Mouse (Mus musculus) granulocyte monocyte progenitor cell, adult 5-6 weeks (primary cell): ENCODE measurements at regions not wholly inside any gene's neighbourhood (a gene's known extent, or its start where the extent isn't known, plus 50 kb on each side); places are given as distances from the start of the nearest gene placed in this dataset.

Source experiments
- ATAC-seq: replicated peaks from 2 replicates; pipeline ENCODE4 v1.8.0; 2016; ENCODE audit warnings: mild to moderate bottlenecking, moderate TSS enrichment, inconsistent platforms; ENCODE audit not compliant: poor library complexity, severe bottlenecking

DNA sequence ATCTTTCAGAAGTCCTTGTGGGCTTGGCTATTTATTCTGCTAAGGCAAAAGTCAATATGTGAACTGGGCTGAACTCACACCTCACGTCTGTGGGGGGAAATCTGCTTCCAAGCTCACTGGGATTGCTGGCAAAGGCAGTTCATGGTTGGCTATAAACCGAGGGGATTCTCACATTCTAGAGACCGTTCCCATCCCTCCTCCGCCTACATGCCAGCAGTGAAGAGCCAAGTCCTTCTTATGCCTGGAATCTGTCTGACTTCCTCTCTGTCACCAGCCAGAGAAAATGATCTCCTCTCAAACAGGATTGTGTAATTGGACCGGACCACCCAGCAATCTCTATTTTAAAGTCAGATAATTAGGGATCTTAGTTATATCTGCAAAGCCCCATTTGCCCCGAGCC, 212.4 kb upstream of the Daam1 start:
- ATAC-seq, result no peak

- ATAC-seq, result no peak
Measured at GRCm38 (mm10) chr12:71618956-71619355, 211.9 kb upstream of the Daam1 start.

DNA sequence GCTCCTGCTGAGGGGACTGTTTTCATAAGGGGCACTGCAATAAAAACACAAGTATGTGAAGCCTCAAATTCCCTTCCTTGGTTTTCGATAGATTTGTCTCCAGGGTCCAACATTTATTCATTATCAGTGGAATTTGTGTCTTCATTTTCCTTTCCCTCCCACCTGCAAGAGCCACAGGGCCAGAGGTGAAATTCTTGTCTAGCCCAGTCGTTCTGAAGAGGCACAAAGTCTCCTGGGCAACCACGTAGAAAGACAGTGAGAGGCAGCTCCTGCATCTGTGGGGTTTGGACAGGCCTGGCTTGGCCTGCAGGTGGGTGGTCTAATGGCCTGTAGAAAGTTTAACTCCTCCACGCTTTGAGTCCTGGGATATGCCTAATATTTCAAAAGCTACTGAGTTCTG, 211.3 kb upstream of the Daam1 start:
- ATAC-seq, result no peak

- ATAC-seq, result no peak
Measured at GRCm38 (mm10) chr12:71621542-71621941, 209.3 kb upstream of the Daam1 start.

DNA sequence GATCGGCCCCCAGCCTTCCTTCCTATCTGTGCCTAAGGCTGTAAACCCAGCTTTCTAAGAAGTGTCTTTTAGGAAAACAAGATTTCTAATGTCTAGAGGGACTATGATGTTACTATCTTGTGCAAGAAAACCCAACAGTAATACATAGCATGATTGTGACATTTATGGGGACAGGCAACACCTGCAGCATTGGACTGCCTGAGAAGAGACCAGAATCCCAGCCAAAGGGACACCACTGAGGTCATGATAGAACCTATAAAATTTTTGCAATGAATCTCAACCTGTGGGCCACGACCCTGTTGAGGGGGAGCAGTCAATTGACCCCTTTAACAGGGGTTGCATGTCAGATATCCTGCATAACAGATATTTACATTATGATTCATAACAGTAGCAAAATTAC, 208.1 kb upstream of the Daam1 start:
- ATAC-seq, result no peak

DNA sequence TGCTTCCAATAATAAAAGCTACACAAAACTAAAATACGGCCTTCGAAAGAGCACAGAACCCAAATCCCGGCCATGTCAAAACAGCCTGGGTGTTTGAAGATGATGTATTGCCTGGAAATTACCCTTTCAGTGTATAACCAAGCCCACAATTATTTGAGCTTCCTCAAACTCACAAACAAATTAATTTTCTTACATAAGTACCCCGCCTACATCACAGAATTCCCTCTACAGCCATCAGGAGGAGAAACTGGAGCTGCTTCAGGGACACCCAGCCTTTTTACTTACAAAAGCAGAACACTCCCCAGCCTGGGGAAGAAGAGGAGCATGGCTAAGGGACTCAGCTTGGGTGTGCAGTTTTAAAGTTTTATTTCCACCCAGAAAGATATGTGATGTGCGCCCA, 207.6 kb upstream of the Daam1 start:
- ATAC-seq, result no peak

DNA sequence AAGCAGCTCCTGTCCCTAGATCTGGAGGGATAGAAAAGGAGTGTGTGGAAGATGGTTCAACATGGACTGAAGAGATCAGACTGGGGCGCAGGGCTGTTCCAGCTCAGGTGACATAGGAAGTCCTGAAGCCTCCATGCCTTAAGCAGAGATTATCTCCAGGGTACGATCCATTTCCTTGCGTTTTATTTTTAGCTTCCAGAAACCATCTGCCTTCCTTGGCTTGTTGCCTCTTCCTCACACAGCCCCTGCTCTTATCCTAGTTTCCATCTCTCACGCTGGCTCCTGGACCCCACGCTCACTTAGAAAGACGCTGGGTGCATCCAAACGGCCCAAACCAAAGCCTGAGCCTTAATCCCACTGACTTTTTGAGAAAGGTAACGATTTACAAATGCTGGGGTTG, 206.8 kb upstream of the Daam1 start:
- ATAC-seq, result no peak

DNA sequence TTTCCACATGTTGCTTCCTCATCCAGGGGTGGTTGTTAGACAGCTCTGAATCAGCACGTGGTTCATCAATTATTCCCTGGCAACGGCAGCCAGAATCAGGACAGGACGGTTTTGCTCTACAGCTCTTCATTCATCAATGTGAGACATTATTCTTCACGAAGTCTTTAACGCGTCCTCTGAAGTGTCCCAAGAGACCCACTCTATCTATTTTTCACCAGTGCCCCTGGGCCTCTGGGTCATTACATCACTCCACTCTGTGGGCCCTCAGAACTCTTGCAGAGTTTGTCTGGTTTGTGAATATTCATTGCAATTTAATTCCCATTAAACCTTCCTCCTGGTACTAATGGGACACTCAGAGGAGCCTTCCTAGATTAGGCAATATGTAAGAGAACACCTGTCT, 206.2 kb upstream of the Daam1 start:
- no peak for ATAC-seq

- no peak for ATAC-seq
Measured at GRCm38 (mm10) chr12:71625115-71625514, 205.8 kb upstream of the Daam1 start.

DNA sequence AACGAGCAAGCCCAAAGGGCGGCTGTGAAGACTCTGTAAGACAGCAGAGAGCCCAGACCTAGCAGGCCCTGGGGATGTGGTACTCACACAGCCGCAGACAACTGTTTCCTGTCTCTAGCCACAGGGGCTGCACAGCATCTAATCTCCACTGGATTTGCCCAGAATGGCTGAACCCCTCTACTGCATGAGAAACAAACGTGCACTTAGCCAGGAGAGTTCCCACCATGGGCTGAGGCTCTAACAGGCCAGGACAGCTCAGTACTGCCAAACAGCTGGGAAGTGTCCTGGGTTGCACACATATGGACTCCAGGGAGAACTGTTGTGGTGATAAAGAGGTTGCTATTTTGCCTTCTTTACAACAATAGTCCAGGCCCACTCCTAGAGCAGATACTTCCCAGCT, 204.1 kb upstream of the Daam1 start:
- no peak; the same call in 1 of the 2 replicates for ATAC-seq

GRCm38 (mm10) chr12:71627421-71628339, 203.2 kb upstream of the Daam1 start:
- no peak for ATAC-seq

GRCm38 (mm10) chr12:71628340-71628738, 202.5 kb upstream of the Daam1 start:
- ATAC-seq, result no peak

GRCm38 (mm10) chr12:71628796-71629195, 202.1 kb upstream of the Daam1 start:
- no peak for ATAC-seq

DNA sequence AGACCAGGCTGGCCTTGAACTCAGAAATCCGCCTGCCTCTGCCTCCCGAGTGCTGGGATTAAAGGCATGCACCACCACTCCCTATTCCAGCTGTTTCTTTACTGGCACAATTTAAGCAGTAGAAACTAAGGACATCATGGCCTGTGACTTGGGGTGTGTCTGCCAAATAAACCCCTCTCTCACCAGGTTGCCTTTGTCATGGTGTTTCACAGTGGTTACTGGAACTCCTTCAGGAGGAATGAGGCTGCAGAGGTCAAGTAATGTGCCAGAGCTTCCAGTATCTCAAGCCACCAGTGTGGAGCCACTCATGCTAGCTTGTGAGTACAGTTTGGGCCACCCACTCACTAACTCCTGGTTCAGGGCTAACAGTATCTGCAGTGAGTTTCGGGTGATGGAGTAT, 200.5 kb upstream of the Daam1 start:
- ATAC-seq, result no peak

GRCm38 (mm10) chr12:71636300-71636699, 194.6 kb upstream of the Daam1 start:
- no peak for ATAC-seq

GRCm38 (mm10) chr12:71637248-71637647, 193.6 kb upstream of the Daam1 start:
- no peak for ATAC-seq

DNA sequence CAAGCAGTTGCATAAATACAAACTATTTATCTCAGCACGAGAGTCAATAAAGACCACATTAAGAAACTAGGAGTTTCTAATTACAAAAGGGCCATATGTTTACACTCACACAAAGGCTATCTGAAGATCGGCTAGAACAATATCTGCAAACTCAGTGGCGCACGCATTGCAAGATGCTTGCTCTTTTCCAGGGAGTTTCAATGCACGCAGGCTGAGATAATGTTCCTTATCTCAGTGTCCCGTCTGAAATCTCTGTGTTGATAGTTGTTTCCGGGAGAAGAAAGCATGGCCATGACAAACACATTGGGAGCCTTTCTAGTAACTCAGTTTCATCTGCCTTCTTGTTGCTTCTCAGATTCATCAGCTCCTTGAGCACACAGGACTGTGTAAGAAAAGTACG, 192.6 kb upstream of the Daam1 start:
- ATAC-seq, result no peak

DNA sequence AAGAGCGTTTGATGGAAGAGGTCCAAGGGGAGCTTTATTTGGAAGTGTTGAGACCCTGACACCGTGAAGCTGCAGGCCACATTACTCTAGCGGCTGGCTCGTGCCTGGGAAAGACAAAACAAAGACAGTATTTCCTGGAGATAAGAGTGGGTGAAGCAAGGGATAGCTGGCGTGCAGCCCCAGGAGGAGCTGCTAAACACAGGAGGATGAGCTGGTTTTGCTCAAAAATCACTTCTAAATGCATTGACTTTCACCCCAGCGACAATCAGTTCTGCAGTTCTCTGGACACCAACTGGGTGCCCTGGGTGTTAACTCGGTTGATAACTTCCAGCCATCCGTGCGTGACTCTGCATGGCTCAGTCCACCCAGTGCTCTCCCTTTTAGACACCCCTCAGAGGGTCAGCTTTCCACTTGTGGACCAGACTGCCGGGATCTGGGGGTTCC, 190.8 kb upstream of the Daam1 start:
- no peak for ATAC-seq

DNA sequence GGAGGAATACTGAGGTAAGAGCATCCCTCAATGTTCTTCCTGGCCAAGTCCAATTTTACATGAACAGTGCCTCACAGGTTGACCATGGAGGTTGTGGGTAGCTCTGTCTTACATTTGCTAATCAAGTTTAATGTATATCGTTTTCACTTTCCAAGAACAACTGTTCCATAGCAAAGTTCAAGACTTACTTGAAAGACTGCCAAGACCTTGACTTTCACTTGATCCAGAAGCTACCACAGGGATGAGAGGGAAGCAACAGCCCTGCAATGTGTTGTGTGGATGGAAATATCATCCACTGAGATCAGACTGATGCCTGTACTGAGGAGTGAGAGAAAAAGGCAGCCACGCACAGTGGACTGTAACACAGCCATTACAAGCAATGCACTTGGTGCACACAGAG, 189.4 kb upstream of the Daam1 start:
- no peak for ATAC-seq

GRCm38 (mm10) chr12:71642797-71643337, 188.0 kb upstream of the Daam1 start:
- no peak for ATAC-seq

DNA sequence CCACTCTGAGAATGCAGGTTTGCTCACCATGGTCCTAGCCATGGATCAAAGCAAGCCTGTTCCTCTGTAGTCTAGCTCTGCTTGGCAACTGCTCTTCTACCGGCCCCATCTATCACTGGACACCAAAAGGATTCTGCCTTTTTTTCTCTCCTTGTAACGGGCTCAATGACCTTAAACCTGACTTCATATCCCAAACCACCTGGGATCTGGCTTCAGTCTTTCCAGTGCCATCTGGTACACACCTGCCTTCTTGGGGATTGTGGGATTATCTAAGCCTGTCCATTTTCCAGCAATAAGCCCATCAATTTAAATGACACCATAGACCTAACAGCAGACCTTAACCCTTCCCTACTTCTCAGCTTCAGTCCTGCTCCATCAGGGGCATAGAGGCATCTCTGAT, 179.6 kb upstream of the Daam1 start:
- no peak for ATAC-seq
